ENCODE assay signal across 22 mouse cellular contexts in genomic region chr4:53144571-53144970, GRCm38 (mm10). TPM values are rescaled to one million over a fixed set of nuclear protein-coding genes. Genes with fewer than 3 reads are reported as not detected.
DNase-seq lines count a peak whose midpoint lies in the region; ATAC-seq and TF ChIP-seq lines count a peak whose summit lies in the region.
"Had no signal": no experiment of that assay in that cellular context is flagged by ENCODE, and none has a peak within 500 bp of the region (broad histone marks: within the 10 kb centered on the region; RNA-seq: fewer than 3 reads in every experiment).

No protein-coding gene starts in this region.

- WGBS in forebrain, embryonic 13.5 days = 73% methylated on average over 10 of the region's 10 CpGs
- WGBS in forebrain, postnatal 0 days = 70% methylated on average over 10 of the region's 10 CpGs
- 76% methylated on average over 10 of the region's 10 CpGs for WGBS in liver, embryonic 12.5 days (ENCODE audit: insufficient replicate concordance)
- WGBS in intestine, embryonic 16.5 days = 80% methylated on average over 10 of the region's 10 CpGs

- TF ChIP-seq POLR2A in brain, embryonic 14.5 days (IDR thresholded peaks at IDR 0.05; ENCODE audit: borderline replicate concordance, extremely low read depth, insufficient read depth, insufficient read length, poor library complexity, severe bottlenecking) = no peak

- H3K4me2 ChIP-seq in forebrain, embryonic 13.5 days = no peak overlapping the region
- H3K4me2 ChIP-seq in forebrain, postnatal 0 days (ENCODE audit: low read depth) = no peak overlapping the region
- peak overlapping the region; percentile 4; the same call in 1 of the 2 replicates for H3K4me2 ChIP-seq in liver, embryonic 12.5 days
- H3K4me2 ChIP-seq in intestine, embryonic 16.5 days (ENCODE audit: low read depth, low read length) = no peak overlapping the region
- H3K4me2 ChIP-seq: embryonic facial prominence, embryonic 12.5 days; hindbrain, embryonic 12.5 days; intestine, embryonic 15.5 days; limb, embryonic 13.5 days; lung, embryonic 15.5 days had no signal

- H3K9ac ChIP-seq in forebrain, embryonic 13.5 days = no peak overlapping the region
- no peak overlapping the region for H3K9ac ChIP-seq in forebrain, postnatal 0 days
- no peak overlapping the region for H3K9ac ChIP-seq in liver, embryonic 12.5 days
- H3K9ac ChIP-seq in intestine, embryonic 16.5 days (ENCODE audit: low read depth, low read length) = no peak overlapping the region
- H3K9ac ChIP-seq: embryonic facial prominence, embryonic 12.5 days; hindbrain, embryonic 12.5 days; intestine, embryonic 15.5 days; limb, embryonic 13.5 days; lung, embryonic 15.5 days had no signal

- no peak for TF ChIP-seq CTCF in forebrain, postnatal 0 days (IDR thresholded peaks at IDR 0.05; ENCODE audit: low read depth)
- no peak for TF ChIP-seq CTCF in brain, embryonic 14.5 days (IDR thresholded peaks at IDR 0.05; ENCODE audit: borderline replicate concordance, extremely low read depth, insufficient read depth, insufficient read length)

- H3K27me3 ChIP-seq in forebrain, embryonic 13.5 days = no peaks in the 10 kb centered on the region
- no peaks in the 10 kb centered on the region for H3K27me3 ChIP-seq in forebrain, postnatal 0 days (ENCODE audit: insufficient read depth, low read length)
- no peaks in the 10 kb centered on the region for H3K27me3 ChIP-seq in liver, embryonic 12.5 days (replicated peaks)
- H3K27me3 ChIP-seq in intestine, embryonic 16.5 days (replicated peaks; ENCODE audit: control insufficient read depth, insufficient read depth, low read length) = no peaks in the 10 kb centered on the region
- H3K27me3 ChIP-seq: embryonic facial prominence, embryonic 12.5 days; hindbrain, embryonic 12.5 days; intestine, embryonic 15.5 days; limb, embryonic 13.5 days; lung, embryonic 15.5 days; Patski had no signal

- no peak for DNase-seq in forebrain, postnatal 0 days
- peak; percentile 24 for DNase-seq in brain, embryonic 14.5 days (ENCODE audit: low read depth)
- peak; percentile 93 for DNase-seq in cerebellum, adult 9-10 months
- no peak for DNase-seq in retina, postnatal 1 day
- no peak for DNase-seq in frontal cortex, adult 2 months (ENCODE audit: extremely low spot score in 1 of 2, low spot score in 1 of 2)
- DNase-seq: adrenal gland, adult 8-10 months; heart, postnatal 10 days; layer of hippocampus, postnatal 36 days; thymus, postnatal 14 days had no signal

- no peaks in the 10 kb centered on the region for H3K9me3 ChIP-seq in forebrain, embryonic 13.5 days (replicated peaks)
- no peaks in the 10 kb centered on the region for H3K9me3 ChIP-seq in forebrain, postnatal 0 days (ENCODE audit: low read length)
- no peaks in the 10 kb centered on the region for H3K9me3 ChIP-seq in liver, embryonic 12.5 days (replicated peaks)
- H3K9me3 ChIP-seq in intestine, embryonic 16.5 days (ENCODE audit: control insufficient read depth, low read length) = no peaks in the 10 kb centered on the region
- H3K9me3 ChIP-seq: embryonic facial prominence, embryonic 12.5 days; hindbrain, embryonic 12.5 days; intestine, embryonic 15.5 days; limb, embryonic 13.5 days; lung, embryonic 15.5 days; midbrain, embryonic 10.5 days had no signal

- ATAC-seq in forebrain, embryonic 13.5 days = 0 out of 2 replicates have a peak, but pooled peaks have one; percentile 27
- no peak for ATAC-seq in forebrain, postnatal 0 days
- no peak for ATAC-seq in liver, embryonic 12.5 days
- ATAC-seq in intestine, embryonic 16.5 days = no peak
- ATAC-seq: CD4-positive, CD25-positive, alpha-beta regulatory T cell, adult 4 months; forebrain, embryonic 14.5 days; intestine, embryonic 15.5 days; Patski had no signal

- no peak overlapping the region for H3K4me3 ChIP-seq in forebrain, embryonic 13.5 days
- no peak overlapping the region for H3K4me3 ChIP-seq in forebrain, postnatal 0 days (ENCODE audit: low read depth, low read length)
- no peak overlapping the region for H3K4me3 ChIP-seq in liver, embryonic 12.5 days
- H3K4me3 ChIP-seq in intestine, embryonic 16.5 days (ENCODE audit: low read length) = no peak overlapping the region
- H3K4me3 ChIP-seq: embryonic facial prominence, embryonic 12.5 days; hindbrain, embryonic 12.5 days; intestine, embryonic 15.5 days; limb, embryonic 13.5 days; lung, embryonic 15.5 days; midbrain, embryonic 10.5 days had no signal

- H3K27ac ChIP-seq in forebrain, embryonic 13.5 days = no peak overlapping the region
- H3K27ac ChIP-seq in forebrain, postnatal 0 days (ENCODE audit: low read depth, low read length) = no peak overlapping the region
- H3K27ac ChIP-seq in liver, embryonic 12.5 days = no peak overlapping the region
- no peak overlapping the region for H3K27ac ChIP-seq in intestine, embryonic 16.5 days (ENCODE audit: low read length)
- H3K27ac ChIP-seq: embryonic facial prominence, embryonic 12.5 days; hindbrain, embryonic 12.5 days; intestine, embryonic 15.5 days; limb, embryonic 13.5 days; lung, embryonic 15.5 days; macrophage; midbrain, embryonic 10.5 days had no signal

- peaks cover 14% of the 10 kb centered on the region for H3K4me1 ChIP-seq in forebrain, embryonic 13.5 days
- H3K4me1 ChIP-seq in forebrain, postnatal 0 days (ENCODE audit: insufficient read depth) = no peaks in the 10 kb centered on the region
- peaks cover 24% of the 10 kb centered on the region for H3K4me1 ChIP-seq in liver, embryonic 12.5 days
- peaks cover 10% of the 10 kb centered on the region; the same call in 1 of the 2 replicates for H3K4me1 ChIP-seq in intestine, embryonic 16.5 days (ENCODE audit: control insufficient read depth, insufficient read depth, low read length)
- H3K4me1 ChIP-seq: intestine, embryonic 15.5 days had no signal

- no peaks in the 10 kb centered on the region; the same call in 1 of the 2 replicates for H3K36me3 ChIP-seq in forebrain, embryonic 13.5 days (ENCODE audit: poor library complexity, severe bottlenecking)
- H3K36me3 ChIP-seq in forebrain, postnatal 0 days (ENCODE audit: insufficient read depth) = no peaks in the 10 kb centered on the region
- H3K36me3 ChIP-seq in liver, embryonic 12.5 days = no peaks in the 10 kb centered on the region
- no peaks in the 10 kb centered on the region for H3K36me3 ChIP-seq in intestine, embryonic 16.5 days (ENCODE audit: control insufficient read depth, insufficient read depth, low read length)
- H3K36me3 ChIP-seq: embryonic facial prominence, embryonic 12.5 days; hindbrain, embryonic 12.5 days; intestine, embryonic 15.5 days; lung, embryonic 15.5 days; midbrain, embryonic 10.5 days had no signal

RNA-seq across cellular contexts. Expression of gene Abca1, which starts 15.1 kb away (rescaled TPM):
- polyA plus RNA-seq in forebrain, embryonic 13.5 days (2015; fragmentation: Nextera tagmentation; extraction: Ambion mirVana) = 6.1 and 6.7 TPM in 2 replicates
- total RNA-seq in forebrain, postnatal 0 days (2014; rRNA removed) = 26.4 and 39.2 TPM in 2 replicates
- 3.7 and 6.3 TPM in 2 replicates for polyA plus RNA-seq in forebrain, postnatal 0 days (2015; fragmentation: Nextera tagmentation; extraction: Ambion mirVana)
- 9.1 and 15.9 TPM in 2 replicates for polyA plus RNA-seq in brain, embryonic 14.5 days (2012; rRNA removed)
- 9.8 and 10.1 TPM in 2 replicates for polyA plus RNA-seq in liver, embryonic 12.5 days (2016; fragmentation: Nextera tagmentation; extraction: Ambion mirVana)
- polyA plus RNA-seq in intestine, embryonic 16.5 days (2015; fragmentation: Nextera tagmentation; extraction: Ambion mirVana) = 2.3 and 2.4 TPM in 2 replicates
- 14.6 and 17.3 TPM in 2 replicates for polyA plus RNA-seq in frontal cortex, adult 2 months (2012; rRNA removed)

Comparison
In these comparisons a context has a peak if more than half of its experiments do, and no peak if none do; other contexts are left out.
1. DNase-seq: peak in brain, embryonic 14.5 days (single experiment) and cerebellum, adult 9-10 months (single experiment); none in forebrain, postnatal 0 days (single experiment), retina, postnatal 1 day (single experiment) and frontal cortex, adult 2 months (0 of 2).